Mouse (Mus musculus): ENCODE data around the gene Tomm20.
A peak's percentile ranks its signal among the peaks of the same experiment; 100 is the strongest.
"Not testable (repeated sequence)": the region's sequence is repeated elsewhere in the genome, so short reads cannot be mapped to it uniquely, and the experiment has no call there.

The Tomm20 gene

GRCm38 (mm10) chr8:126945730-126946163, at the start of gene Tomm20:
TSS of gene Tomm20 (minus strand) at chr8:126945844.
- peak; percentile 83 to 84 for DNase-seq

DNA sequence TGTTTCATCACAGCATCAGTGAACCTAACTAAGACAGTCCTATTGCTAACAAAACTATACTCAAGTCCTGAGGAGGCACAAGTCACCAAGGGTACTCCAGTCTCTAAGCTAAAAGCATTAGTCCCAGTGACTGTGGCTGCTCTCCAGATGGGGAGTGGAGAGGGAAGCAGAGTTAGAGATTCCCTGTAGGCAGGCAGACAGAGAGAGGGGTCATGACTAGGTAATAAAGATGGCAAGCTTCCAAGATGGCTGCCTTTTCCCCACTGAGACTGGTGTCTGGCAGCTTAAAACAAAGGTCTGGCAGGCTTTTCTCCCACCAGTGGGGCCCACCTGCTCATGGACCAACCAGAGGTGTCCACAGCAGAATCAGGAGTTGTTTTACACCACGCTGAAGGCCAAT, 48.9 kb upstream of the Tomm20 start:
- DNase-seq: no peak

- no peak for DNase-seq
Measured at GRCm38 (mm10) chr8:126989363-126990153, 43.9 kb upstream of the Tomm20 start.

- DNase-seq: no peak
Measured at GRCm38 (mm10) chr8:126988346-126989006, 42.8 kb upstream of the Tomm20 start.

DNA sequence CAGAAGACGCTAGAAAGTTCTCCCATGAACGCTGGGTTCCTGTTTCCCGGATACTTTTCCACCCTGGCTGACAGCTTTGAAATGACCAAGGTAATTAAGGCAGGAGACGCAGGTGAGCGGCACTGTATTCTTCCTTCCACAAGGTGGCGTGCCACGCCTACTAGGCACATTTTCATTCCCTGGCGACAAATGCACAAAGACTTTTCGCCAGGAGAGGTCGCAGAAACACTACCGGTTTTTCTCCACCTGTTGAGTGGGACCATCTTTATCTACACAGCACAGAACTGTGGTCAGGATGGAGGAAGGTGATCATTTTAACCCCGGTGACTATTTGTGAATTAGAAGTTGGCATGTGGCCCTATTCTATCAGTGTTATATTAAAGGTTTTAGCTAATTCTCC, 40.9 kb upstream of the Tomm20 start:
- peak; percentile 28 to 48 for DNase-seq

DNA sequence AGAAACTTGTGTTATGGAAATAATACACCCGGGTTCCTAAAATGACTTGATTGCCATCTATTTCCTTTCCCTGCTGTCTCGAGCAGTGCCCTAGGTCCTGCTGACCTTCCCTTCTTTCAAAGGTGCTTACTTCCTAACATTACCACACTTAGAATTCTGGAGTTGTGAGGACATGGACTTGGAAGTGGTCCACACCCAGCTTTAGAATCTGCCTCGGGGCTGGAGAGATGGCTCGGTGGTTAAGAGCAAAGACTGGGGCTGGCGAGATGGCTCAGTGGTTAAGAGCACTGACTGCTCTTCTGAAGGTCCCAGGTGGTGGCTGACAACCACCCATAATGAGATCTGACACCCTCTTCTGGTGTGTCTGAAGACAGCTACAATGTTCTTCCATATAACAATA, 34.4 kb upstream of the Tomm20 start:
- no peak for DNase-seq

- DNase-seq: no peak
Measured at GRCm38 (mm10) chr8:126979091-126979920, 33.7 kb upstream of the Tomm20 start.

DNA sequence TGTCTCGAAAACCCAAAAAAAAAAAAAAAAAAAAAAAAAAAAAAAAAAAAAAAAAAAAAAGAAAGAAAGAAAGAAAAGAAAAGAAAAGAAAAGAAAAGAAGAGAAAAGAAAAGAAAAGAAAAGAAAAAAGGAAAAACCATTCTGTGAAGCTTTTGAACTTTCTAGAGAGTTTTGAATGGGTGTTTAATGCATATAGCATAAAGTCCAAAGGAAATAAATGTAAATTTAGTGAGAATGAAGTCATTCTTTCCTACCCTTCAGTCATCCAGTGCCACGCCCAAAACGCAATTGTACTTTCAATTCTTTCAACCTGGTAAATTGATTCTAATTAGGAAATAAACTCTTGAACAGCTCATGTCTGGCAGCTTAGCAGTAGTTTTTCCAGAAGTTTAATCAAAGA, 32.9 kb upstream of the Tomm20 start:
- DNase-seq: not testable (repeated sequence)

DNA sequence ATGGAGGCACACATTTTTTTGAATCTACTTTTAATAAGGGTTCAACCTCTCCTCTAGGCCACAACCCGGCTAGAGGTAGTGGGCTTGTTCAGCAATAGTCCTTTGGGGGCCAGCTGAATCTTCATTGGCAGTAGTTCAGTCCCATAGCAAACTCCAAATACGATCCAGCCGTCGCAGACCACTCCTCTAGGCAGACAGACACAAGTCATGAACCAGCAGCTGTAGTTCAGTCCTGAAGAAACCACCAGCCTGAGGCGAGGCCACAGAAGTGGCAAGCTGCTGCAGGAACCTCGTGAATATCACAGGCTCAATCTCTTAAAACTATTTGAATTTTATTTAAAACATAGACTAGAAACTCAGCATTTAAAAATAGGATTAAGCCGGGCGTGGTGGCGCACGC, 32.4 kb upstream of the Tomm20 start:
- DNase-seq: no peak

DNA sequence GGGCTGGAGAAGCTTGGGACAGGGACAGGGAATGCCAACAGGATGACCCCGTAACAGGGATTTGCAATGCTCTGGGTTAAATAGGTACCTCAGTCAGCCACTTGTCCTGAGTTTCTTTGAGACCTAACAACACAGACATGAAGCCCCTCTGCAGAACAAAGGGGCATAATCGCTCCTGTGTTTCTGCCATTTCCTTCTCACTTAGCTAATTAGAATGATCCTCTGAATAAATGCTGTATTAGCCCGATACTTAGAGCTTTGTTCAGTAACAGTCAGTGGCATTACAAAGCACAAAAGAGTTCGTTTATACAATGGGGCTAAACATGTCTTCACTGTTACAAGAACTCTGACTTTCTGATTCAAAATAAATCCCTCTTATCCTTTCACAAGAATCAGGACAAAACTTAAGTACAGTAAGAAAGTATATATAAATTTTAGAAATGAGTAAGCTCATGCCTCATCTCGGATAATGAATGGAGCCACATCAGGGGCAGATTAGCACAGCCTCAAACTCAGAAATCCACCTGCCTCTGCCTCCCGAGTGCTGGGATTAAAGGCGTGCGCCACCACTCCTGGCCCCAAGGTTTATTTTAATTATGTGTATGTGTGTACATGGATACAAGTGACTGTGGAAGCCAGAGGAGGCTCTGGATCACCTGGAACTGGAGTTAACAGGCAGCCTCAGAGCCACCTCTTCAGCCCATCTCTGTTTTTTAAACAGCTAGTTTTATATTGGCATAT, 31.1 kb upstream of the Tomm20 start:
- no peak for DNase-seq

DNA sequence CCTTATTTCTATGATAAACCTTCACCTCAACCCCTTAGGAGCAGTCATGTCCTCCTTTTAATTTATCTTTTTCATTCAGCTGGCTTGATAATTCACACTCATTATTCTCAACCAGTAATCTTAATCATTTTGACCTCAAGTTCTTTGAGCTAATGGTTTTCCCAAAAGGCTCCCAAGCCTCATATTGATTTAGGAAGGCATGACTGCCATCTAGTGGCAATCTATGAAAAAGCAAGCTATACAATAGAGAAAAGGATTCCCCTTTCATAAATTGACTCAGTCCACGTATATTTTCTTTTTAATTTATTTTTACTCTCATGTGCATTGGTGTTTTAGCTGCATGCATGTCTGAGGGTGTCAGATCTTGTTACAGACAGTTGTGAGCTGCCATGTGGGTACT, 30.1 kb upstream of the Tomm20 start:
- no peak for DNase-seq

- no peak for DNase-seq
Measured at GRCm38 (mm10) chr8:126974511-126974910, 28.9 kb upstream of the Tomm20 start.

DNA sequence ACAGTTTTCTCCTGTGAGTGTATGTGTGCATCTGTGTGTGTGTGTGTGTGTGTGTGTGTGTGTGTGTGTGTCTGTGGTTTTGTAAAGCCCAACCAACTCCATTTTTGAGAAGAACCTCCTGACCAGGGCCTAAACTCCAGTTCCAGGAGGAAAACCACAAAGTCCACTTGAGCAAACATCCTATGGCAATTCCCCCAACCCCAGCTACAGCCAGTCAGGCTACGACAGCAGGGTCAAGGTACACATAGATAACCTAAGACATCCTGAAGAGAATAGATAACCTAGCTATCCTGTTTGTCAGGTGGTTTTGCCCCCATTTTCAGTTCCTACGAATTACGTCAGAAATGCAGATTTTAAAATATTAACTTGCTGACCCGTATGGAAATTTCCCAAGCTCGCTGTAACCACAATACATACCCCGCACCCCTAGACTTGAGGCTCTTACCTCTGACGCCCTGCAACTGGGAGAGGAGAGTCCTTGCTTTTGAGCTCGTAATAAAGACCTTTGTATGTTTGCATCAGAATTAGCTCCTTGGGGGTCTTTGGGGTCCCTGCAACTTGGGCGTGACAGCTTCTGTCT, 28.1 kb upstream of the Tomm20 start:
- DNase-seq: no peak

GRCm38 (mm10) chr8:126972649-126973048, 27.0 kb upstream of the Tomm20 start:
- no peak for DNase-seq

DNA sequence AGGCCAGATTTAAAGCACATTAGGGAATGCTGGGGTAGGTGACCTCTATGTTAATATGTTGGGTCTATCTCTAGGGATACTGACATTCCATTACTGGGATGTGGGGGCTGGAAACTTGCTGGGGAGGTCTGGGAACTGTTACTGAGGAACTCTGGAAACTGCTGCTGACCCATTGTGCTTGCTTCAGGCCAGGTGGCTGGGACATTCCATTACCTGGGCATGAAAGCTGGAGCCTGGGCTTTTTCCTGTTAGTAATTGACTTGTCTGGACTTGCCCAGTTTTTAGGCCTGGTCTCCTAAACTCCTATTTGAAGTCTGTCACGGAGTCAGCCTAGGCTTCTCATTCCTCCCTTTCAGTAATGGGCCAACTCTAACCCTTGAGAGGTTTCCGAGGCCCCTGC, 26.5 kb upstream of the Tomm20 start:
- DNase-seq: no peak

DNA sequence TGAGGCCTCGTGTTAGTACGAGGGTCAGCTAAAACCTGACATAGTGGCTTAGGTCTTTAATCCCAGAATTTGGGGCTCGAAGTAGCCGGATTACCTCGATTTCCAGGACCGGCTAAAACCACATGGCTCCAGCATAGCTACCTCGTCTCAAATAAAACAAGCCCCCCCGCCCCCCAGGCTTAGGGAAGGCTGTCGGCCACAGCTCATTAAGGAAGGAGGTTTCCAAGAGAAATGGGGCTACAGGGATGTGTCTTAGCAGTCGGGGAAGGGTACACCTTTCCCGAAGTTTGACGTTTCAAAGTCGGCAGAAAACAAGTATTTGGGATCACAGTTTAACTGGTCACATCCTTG, 25.6 kb upstream of the Tomm20 start:
- no peak for DNase-seq

DNA sequence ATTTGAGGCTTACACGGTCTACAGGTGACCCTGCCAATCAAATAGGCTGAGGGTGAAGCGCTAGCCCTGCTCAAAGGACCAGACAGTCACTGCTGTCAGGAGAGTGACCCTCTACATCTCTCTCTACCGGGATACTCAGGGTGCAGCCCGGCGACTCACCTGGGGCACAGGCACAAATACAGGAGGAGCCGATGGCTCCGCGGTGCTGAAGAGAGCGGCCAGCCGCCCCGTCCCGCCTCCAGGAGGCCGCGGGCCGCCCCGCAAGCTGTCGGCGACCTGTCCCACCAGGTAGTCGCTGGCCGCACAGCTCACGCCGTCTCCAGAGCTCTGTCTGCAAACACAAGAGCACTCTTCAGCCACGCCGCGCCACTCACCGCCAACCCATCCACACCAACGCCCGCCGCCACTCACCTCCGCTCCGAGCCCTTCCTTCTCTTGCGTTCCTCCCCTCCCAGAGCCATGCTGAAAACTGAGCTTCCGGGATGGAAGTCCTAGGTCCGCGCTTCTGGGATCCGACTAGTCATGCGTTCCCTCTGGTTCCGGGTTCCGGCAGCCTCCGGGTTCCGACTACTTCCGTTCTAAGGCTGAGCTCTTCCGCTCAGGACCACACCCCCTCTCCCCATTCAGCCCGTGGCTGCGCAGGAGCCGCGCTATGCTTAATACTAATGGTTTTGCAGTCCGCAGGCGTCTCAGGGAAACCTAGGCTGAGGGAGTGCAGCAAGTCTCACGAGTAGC, 25.1 kb upstream of the Tomm20 start, which contains the start of gene Rbm34:
Rbm34 (minus strand) TSS at position 493 of the 735 bp plus-strand sequence.
- DNase-seq: peak; percentile 80 to 85

DNA sequence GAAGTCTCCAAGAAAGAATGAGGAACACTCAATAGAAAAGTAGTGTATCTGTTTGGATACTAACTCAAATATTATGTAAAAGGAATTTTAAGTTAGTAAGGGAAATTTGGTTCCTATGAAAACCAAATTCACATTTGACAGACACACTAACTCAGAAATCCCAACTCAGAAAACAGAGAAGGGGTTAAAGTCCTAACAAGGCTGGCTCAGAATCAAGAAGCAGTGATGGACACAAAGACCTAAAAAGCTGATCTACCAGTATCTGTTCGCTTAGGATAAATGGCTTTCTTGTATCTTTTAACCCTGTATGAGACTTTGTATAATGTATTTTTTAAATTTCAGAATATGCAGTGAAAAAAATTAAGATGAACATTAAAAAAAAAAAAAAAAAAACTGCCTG, 23.9 kb upstream of the Tomm20 start:
- DNase-seq: no peak

DNA sequence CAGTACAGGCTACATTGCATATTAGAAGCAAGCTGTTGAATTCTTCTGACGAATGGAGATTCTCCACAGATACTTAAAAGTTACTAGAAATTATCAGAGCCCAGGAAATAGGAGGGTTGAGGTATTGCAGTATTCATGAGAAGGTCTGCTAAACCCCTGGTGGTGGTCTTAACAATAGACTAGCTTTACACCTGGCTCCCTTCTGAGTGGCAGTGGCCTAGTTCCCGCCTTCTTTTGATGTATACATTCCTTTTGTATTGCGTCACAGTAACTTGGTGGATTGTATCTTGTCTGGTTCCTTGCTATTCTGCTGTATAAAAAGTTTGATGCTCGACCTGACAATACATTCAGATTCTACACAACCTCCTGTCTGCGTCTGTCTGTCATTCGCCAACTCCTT, 22.5 kb upstream of the Tomm20 start:
- DNase-seq: no peak

- DNase-seq: no peak
Measured at GRCm38 (mm10) chr8:126965246-126965645, 19.6 kb upstream of the Tomm20 start.

DNA sequence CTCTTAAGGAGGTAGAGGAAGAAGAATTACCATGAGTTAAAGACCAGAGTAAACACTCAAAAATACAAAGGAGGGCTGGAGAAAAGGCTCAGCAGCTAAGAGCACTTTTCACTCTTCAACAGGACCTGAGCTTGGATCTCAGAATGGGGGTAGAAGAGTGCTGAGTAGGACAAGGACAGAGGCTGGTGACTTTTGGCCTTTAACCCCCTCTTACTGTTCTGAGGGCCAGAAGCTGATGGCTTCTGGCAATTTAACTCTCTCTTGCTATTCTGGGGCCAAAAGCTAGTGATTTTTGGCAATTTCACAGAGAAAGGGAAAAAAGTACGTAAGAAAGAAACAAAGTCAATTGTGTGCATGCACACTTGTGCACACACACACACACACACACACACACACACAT, 17.2 kb upstream of the Tomm20 start:
- DNase-seq: no peak

DNA sequence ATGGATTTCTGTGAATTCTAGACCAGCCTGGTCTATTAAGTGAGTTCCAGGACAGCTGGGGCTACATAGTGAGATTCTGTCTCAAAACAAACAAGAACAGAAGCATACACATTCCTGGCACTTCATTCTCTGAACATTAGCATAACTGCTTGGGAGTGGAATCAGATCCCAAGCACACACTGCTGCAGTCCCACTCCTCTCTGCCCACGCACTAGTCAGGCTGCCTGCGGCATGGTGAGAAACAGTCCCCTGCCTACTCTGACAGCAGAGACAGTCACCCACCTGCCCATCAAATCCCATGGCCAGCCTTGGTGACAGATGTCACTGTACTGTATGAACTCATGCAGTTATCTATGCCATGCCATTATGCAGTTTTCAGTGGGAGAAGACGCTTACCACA, 15.9 kb upstream of the Tomm20 start:
- no peak for DNase-seq

Data from thymus, adult 18-20 months (tissue).